Mouse (Mus musculus) CD4-positive, CD25-positive, alpha-beta regulatory T cell (primary cell): Measurements from ENCODE around the gene Mgst3. TPM values are rescaled to one million over a fixed set of nuclear protein-coding genes. Genes with fewer than 3 reads are reported as not detected.

ENCODE experiments used
- polyA plus RNA-seq: library from polyadenylated mRNA; unstranded; fragments of 100-300 nt; shearing (Covaris generic); gene quantifications from one replicate; pipeline ENCODE4 v1.2.1, GENCODE M21; 2017

The Mgst3 gene
- polyA plus RNA-seq: 5.0 TPM

DNA sequence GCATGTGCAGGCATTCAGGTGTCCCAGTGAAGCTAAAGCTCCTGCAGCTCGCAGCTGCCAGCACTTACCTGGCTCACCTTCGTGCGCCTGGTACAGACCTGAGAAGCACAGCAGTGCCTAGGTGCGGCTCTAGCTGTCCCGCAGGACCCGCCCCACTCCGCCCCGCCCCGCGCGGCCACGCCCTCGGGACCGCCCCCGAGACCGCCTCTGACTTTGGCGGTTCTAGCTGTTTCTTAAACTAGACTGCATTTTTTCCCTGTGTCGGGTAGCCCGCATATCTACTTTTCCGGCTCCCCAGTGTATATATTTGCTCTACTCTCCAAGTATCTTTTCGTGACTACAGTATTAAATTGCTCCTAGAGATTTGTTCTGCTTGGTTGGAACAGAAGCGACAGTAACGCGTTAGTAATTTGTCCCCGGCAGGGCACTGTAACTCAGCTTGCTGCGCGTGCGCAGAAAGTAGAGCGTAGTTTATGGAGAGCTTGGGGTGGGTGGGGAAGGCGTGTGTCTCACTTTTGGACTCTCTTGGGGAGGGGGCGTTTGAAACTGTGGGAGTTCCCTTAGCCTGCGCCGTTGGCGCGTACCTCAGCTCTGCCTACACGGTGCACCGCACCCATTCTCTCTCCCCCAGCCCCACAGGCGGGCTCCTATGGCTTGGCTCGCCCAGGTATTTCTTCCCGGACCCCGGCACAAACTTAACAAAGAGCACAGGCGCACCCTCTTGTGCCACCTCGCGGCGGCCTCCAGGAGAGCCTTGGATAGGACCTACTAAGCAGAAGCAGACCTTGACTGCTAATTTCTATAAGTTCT is at the start of gene Mgst3:
Mgst3 (minus strand) TSS at position 159 of the 810 bp plus-strand sequence.

GRCm38 (mm10) chr1:167349815-167350596 is 43.6 kb downstream of the Mgst3 start, which contains the start of gene Aldh9a1:
Aldh9a1 (plus strand) TSS chr1:167349991.

Other genes starting within 250 kb of the Mgst3 start
- gene Uck2, start 108.5 kb downstream of the Mgst3 start, polyA plus RNA-seq: 95.0 TPM
- gene Tmco1, start 85.5 kb downstream of the Mgst3 start, polyA plus RNA-seq: 90.3 TPM
- gene Aldh9a1, start 43.9 kb downstream of the Mgst3 start, polyA plus RNA-seq: 69.3 TPM
- not detected for gene Lrrc52, start 72.9 kb upstream of the Mgst3 start, polyA plus RNA-seq
- 0.13 TPM for gene Rxrg, start 204.5 kb upstream of the Mgst3 start, polyA plus RNA-seq